Mouse (Mus musculus) intestine, embryonic 16.5 days (tissue): ENCODE measurements around the gene Id3. TPM values are rescaled to one million over a fixed set of nuclear protein-coding genes. Genes with fewer than 3 reads are reported as not detected.

ENCODE experiments used
- ATAC-seq: fragments of 200-750 bp; cut with Nextera tagmentation; 2 replicates; pipeline ENCODE4 v1.8.0; 2017; ENCODE audit warnings: moderate TSS enrichment, moderate library complexity
- H3K27ac ChIP-seq: fragments of 300-500 bp; sonication (generic); 2 replicates; pipeline ENCODE4 v1.5.1; 2014; ENCODE audit warnings: mild to moderate bottlenecking, low read length
- H3K27me3 ChIP-seq: fragments of 300-500 bp; sonication (generic); replicated peaks from 2 replicates; pipeline ENCODE4 v1.6.1; 2014; ENCODE audit warnings: low read length, control low read depth, mixed read lengths; ENCODE audit not compliant: control insufficient read depth, insufficient read depth
- H3K36me3 ChIP-seq: fragments of 300-500 bp; sonication (generic); 2 replicates; pipeline ENCODE4 v1.6.1; 2014; ENCODE audit warnings: low read length, control low read depth; ENCODE audit not compliant: control insufficient read depth, insufficient read depth
- H3K4me1 ChIP-seq: fragments of 300-500 bp; sonication (generic); 2 replicates; pipeline ENCODE4 v1.6.1; 2014; ENCODE audit warnings: low read length, control low read depth, mixed read lengths; ENCODE audit not compliant: control insufficient read depth, insufficient read depth
- H3K4me2 ChIP-seq: fragments of 300-500 bp; sonication (generic); 2 replicates; pipeline ENCODE4 v1.6.1; 2014; ENCODE audit warnings: low read depth, low read length, control low read depth
- H3K4me3 ChIP-seq: fragments of 300-500 bp; sonication (generic); 2 replicates; pipeline ENCODE4 v1.5.1; 2014; ENCODE audit warnings: mild to moderate bottlenecking, low read length
- H3K9ac ChIP-seq: fragments of 300-500 bp; sonication (generic); 2 replicates; pipeline ENCODE4 v1.6.1; 2014; ENCODE audit warnings: low read depth, low read length
- H3K9me3 ChIP-seq: fragments of 300-500 bp; sonication (generic); 2 replicates; pipeline ENCODE4 v1.6.1; 2016; ENCODE audit warnings: low read length, control low read depth; ENCODE audit not compliant: control insufficient read depth
- WGBS: fragments of 180-500 bp; shearing (Covaris S2); extraction: QIAGEN DNeasy Blood & Tissue Kit; methylation state at CpG from one replicate; pipeline ENCODE4 v1.1.7; 2014; 5-methylcytosine and 5-hydroxymethylcytosine counted together
- polyA plus RNA-seq: library from polyadenylated mRNA; unstranded; fragments of >200 nt; fragmentation: Nextera tagmentation; extraction: Ambion mirVana; gene quantifications from 2 replicates; pipeline ENCODE4 v1.2.1, GENCODE M21; 2015

Gene Id3
- polyA plus RNA-seq, 1 experiment from 2014 or later = 245 TPM

GRCm38 (mm10) chr4:136123111-136123791 is 20.0 kb upstream of the Id3 start:
- no peaks in the 10 kb centered on the region for H3K36me3 ChIP-seq
- ATAC-seq = peak; percentile 86
- no peak overlapping the region for H3K4me3 ChIP-seq
- H3K9me3 ChIP-seq = no peaks in the 10 kb centered on the region
- no peaks in the 10 kb centered on the region for H3K27me3 ChIP-seq
- H3K9ac ChIP-seq = peak overlapping the region; percentile 45; the same call in 1 of the 2 replicates
- 37% methylated on average over 8 of the region's 8 CpGs for WGBS
- H3K27ac ChIP-seq = peak overlapping the region; percentile 74
- H3K4me1 ChIP-seq = peaks cover 14% of the 10 kb centered on the region
- peak overlapping the region; percentile 26; the same call in 1 of the 2 replicates for H3K4me2 ChIP-seq

DNA sequence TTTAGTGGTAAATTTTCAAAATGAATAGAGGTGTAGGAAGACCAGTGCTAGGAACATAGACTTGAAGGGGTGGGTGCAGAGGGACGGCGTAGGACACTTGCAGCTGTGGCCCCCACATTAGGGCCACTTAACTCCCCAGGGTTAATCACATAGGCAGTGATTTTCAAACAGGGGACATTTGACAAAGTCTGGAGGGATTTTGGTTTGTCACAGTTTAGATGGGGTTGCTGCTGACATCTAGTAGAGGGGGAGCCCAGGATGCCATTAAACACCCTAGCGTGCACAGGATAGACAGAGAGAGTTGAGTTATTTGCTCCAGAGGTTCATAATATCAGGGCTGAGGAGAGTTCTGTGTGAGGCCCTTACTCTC is 19.5 kb upstream of the Id3 start:
- Histone ChIP-seq H3K27ac (peak overlapping the region; percentile 58), H3K4me3 (no peak overlapping the region), H3K9ac (no peak overlapping the region), H3K9me3 (no peaks in the 10 kb centered on the region), H3K4me2 (no peak overlapping the region), H3K36me3 (no peaks in the 10 kb centered on the region), H3K27me3 (no peaks in the 10 kb centered on the region), H3K4me1 (peaks cover 14% of the 10 kb centered on the region)
- WGBS = 80% methylated on average over 3 of the region's 3 CpGs
- ATAC-seq = peak; percentile 15; the same call in 1 of the 2 replicates

DNA sequence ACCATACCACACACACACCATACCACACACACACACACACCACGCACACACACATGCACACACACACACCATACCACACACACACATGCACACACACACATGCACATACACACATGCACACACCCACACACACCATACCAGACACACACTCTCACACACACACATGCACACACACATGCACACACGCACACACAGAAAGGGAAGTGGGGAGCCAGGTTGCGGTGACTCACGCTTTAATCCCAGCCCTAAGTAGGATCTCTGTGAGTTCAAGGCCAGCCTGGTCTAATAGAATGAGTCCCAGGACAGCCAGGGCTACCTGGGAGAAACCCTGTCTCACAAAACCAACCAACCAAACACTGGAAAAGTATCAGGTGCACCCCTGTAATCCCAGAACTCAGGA is 18.7 kb upstream of the Id3 start:
- Histone ChIP-seq H3K9ac (no peak overlapping the region), H3K4me3 (no peak overlapping the region), H3K27me3 (no peaks in the 10 kb centered on the region), H3K9me3 (no peaks in the 10 kb centered on the region), H3K4me2 (no peak overlapping the region), H3K27ac (no peak overlapping the region), H3K36me3 (no peaks in the 10 kb centered on the region), H3K4me1 (peaks cover 14% of the 10 kb centered on the region)
- no peak for ATAC-seq
- 93% methylated on average over 4 of the region's 4 CpGs for WGBS

DNA sequence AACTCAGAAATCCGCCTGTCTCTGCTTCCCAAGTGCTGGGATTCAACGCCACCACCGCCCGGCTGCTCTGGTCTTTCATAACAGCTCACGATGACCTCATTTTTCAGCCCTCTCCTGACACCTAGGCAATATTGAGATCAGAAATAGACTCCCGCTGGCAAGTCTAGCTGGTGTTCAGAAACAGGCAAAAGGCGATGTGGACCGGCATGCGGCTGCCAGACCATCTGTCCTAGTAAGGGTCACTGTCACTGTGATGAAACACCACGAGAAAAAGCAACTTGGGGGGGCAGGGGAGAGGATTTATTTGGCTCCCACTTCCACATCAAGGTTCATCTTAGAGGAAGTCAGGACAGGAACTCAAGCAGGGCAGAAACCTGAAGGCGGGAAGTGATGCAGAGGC is 17.8 kb upstream of the Id3 start:
- Histone ChIP-seq H3K9ac (no peak overlapping the region), H3K27ac (no peak overlapping the region), H3K9me3 (no peaks in the 10 kb centered on the region; the same call in 1 of the 2 replicates), H3K36me3 (no peaks in the 10 kb centered on the region), H3K4me2 (no peak overlapping the region), H3K4me3 (no peak overlapping the region), H3K4me1 (peaks cover 14% of the 10 kb centered on the region), H3K27me3 (no peaks in the 10 kb centered on the region)
- no peak for ATAC-seq
- WGBS = 87% methylated on average over 11 of the region's 11 CpGs

DNA sequence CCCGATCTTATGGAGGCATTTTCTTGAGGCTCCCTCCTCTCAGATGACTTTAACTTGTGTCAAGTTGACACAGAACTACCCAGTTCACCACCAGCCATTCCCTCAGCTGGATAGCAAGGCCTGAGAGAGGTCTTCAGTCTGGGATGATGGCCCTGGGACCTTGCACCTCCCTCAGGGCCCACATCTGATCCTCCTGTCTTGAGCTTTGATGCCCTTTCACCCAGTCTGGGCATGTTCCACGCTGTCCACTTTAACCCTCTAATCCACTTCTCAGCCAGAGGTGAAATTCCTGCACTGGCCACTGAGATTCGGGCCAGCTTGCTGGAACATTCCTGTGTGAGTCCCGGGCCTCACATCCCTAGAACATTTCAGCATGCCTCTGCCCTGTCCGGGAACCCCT is 17.3 kb upstream of the Id3 start:
- no peak overlapping the region for H3K27ac ChIP-seq
- no peaks in the 10 kb centered on the region; the same call in 1 of the 2 replicates for H3K9me3 ChIP-seq
- H3K27me3 ChIP-seq = no peaks in the 10 kb centered on the region
- no peak overlapping the region for H3K4me2 ChIP-seq
- H3K36me3 ChIP-seq = no peaks in the 10 kb centered on the region
- no peak overlapping the region for H3K9ac ChIP-seq
- no peak overlapping the region for H3K4me3 ChIP-seq
- no peak for ATAC-seq
- WGBS = 73% methylated on average over 5 of the region's 5 CpGs
- H3K4me1 ChIP-seq = peaks cover 14% of the 10 kb centered on the region

DNA sequence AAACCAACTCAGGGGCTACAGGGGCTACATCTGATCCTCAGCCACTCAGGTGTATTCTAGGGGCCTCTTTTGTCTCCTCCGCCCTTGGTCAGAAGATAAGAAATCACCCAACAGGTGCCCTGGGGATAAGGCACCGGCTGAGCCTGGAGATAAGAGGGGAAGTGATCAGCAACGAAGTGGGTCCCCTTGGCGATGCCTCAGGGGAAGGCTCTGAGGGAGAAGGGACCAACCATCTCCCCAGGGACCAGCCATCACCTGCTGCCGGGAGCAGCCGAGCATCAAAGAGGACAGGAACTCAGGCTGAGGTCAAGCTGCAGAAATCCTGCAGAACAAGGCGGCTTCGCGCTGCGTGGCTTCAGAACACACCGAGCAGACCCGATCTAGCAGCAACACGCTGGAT is 15.6 kb upstream of the Id3 start:
- Histone ChIP-seq H3K9ac (no peak overlapping the region), H3K4me1 (peaks cover 11% of the 10 kb centered on the region), H3K27ac (no peak overlapping the region), H3K27me3 (no peaks in the 10 kb centered on the region), H3K4me3 (no peak overlapping the region), H3K9me3 (no peaks in the 10 kb centered on the region; the same call in 1 of the 2 replicates), H3K36me3 (no peaks in the 10 kb centered on the region), H3K4me2 (no peak overlapping the region)
- 55% methylated on average over 13 of the region's 13 CpGs for WGBS
- ATAC-seq = no peak

DNA sequence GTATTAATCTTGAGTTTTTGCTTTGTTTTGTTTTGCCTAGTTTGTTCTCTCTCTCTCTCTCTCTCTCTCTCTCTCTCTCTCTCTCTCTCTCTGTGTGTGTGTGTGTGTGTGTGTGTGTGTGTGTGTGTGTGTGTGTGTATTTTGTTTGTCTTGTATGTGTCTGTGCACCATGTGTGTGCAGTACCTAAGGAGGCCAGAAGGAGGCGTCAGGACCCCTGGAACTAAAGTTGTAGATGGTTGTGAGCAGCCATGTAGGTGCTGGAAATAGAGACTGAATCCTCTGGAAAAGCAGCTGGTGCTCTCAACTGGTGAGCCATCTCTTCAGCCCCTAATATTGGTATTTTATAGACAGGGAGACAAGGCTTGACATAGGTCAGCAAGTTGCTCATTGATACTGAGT is 13.5 kb upstream of the Id3 start:
- Histone ChIP-seq H3K4me3 (no peak overlapping the region), H3K27me3 (no peaks in the 10 kb centered on the region), H3K4me2 (no peak overlapping the region), H3K9me3 (no peaks in the 10 kb centered on the region; the same call in 1 of the 2 replicates), H3K36me3 (no peaks in the 10 kb centered on the region), H3K9ac (no peak overlapping the region), H3K4me1 (peaks cover 7% of the 10 kb centered on the region), H3K27ac (no peak overlapping the region)
- 86% methylated on average over 1 of the region's 1 CpGs for WGBS
- ATAC-seq = no peak

GRCm38 (mm10) chr4:136133801-136134200 is 9.5 kb upstream of the Id3 start:
- ATAC-seq = no peak
- Histone ChIP-seq H3K36me3 (no peaks in the 10 kb centered on the region), H3K27me3 (no peaks in the 10 kb centered on the region), H3K9ac (no peak overlapping the region), H3K4me1 (peaks cover 23% of the 10 kb centered on the region), H3K4me3 (no peak overlapping the region), H3K4me2 (no peak overlapping the region), H3K9me3 (no peaks in the 10 kb centered on the region; the same call in 1 of the 2 replicates), H3K27ac (peak overlapping the region; percentile 97)
- 41% methylated on average over 9 of the region's 9 CpGs for WGBS

GRCm38 (mm10) chr4:136134418-136134977 is 8.8 kb upstream of the Id3 start:
- Histone ChIP-seq H3K9ac (peak overlapping the region; percentile 80), H3K4me2 (peak overlapping the region; percentile 96), H3K36me3 (no peaks in the 10 kb centered on the region), H3K4me1 (peaks cover 27% of the 10 kb centered on the region), H3K27ac (peak overlapping the region; percentile 97), H3K9me3 (no peaks in the 10 kb centered on the region; the same call in 1 of the 2 replicates), H3K4me3 (peak overlapping the region; percentile 54), H3K27me3 (no peaks in the 10 kb centered on the region)
- WGBS = 7% methylated on average over 15 of the region's 15 CpGs
- ATAC-seq = peak; percentile 29; the same call in 1 of the 2 replicates
